Comparison of ENCODE assay signal across 8 mouse cellular contexts in the genomic region with DNA sequence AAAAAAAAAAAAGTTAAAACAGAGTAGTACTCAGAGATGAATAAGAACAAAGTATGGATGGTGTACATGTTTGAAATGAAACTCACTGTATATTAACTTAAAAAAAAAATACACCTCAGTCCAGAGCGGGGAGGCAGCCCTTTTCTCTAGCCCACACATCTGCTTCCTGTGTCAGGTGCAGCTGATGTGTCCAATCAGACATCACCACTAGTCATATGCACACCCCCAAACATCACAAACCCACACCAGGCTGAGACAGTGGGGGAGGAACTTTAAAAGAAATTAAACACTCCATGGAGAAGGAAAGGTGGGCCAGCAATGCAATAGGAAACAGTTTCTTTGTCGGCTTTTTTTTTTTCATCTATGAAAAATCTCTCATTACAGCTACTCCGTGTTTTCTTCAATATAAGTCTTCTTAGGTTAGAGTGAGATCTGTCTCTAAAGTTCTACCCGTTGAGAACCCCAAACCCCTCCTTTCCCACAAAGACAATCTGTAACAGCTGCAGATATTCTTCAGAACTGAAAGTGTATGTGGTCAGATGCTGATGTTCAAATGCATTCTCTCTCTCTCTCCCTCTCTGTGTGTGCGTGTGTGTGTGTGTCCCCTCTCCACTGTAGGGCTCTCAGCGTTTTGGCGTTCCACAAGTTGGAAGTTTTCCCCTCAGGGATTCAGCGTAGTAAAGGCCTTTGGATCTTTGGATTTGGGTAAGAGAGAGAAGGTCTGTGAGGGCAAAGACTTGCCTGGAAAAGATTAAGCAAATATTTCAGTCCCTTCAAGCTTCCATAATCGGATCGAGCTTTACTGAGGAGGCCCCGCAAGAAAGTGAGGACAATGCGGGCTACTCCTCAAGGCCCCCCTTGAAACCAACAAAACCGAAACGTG. TPM values are rescaled to one million over a fixed set of nuclear protein-coding genes. Genes with fewer than 3 reads are reported as not detected.
DNase-seq lines count a peak whose midpoint lies in the region; ATAC-seq and TF ChIP-seq lines count a peak whose summit lies in the region.

No protein-coding gene starts in this region.

- peaks cover 19% of the 10 kb centered on the region for H3K36me3 ChIP-seq in hindbrain, embryonic 15.5 days
- H3K36me3 ChIP-seq in midbrain, embryonic 12.5 days: peaks cover 34% of the 10 kb centered on the region

- H3K4me2 ChIP-seq in hindbrain, embryonic 15.5 days: peak overlapping the region; percentile 63
- peak overlapping the region; percentile 73 for H3K4me2 ChIP-seq in midbrain, embryonic 12.5 days (replicated peaks)

- peak overlapping the region; percentile 41 for H3K9ac ChIP-seq in hindbrain, embryonic 15.5 days
- H3K9ac ChIP-seq in midbrain, embryonic 12.5 days (replicated peaks): peak overlapping the region; percentile 68

- TF ChIP-seq CTCF in left cerebral cortex, adult 2 months (IDR thresholded peaks at IDR 0.05): no peak
- no peak for TF ChIP-seq CTCF in bone marrow macrophage, adult 2 months (IDR thresholded peaks at IDR 0.05; ENCODE audit: low read depth, low read length)

- intact Hi-C loops in left cerebral cortex, adult 2 months (cut with DNase I): no loop called here

- no peak for TF ChIP-seq POLR2A in bone marrow macrophage, adult 2 months (IDR thresholded peaks at IDR 0.05; ENCODE audit: borderline replicate concordance, low read depth, low read length)

- peak overlapping the region; percentile 80 for H3K4me3 ChIP-seq in left cerebral cortex, adult 2 months
- H3K4me3 ChIP-seq in bone marrow macrophage, adult 2 months (ENCODE audit: insufficient read depth, low read length): peak overlapping the region; percentile 81
- peak overlapping the region; percentile 59 for H3K4me3 ChIP-seq in hindbrain, embryonic 15.5 days
- H3K4me3 ChIP-seq in midbrain, embryonic 12.5 days: peak overlapping the region; percentile 60

- no peaks in the 10 kb centered on the region for H3K27me3 ChIP-seq in hindbrain, embryonic 15.5 days
- no peaks in the 10 kb centered on the region; the same call in 1 of the 2 replicates for H3K27me3 ChIP-seq in midbrain, embryonic 12.5 days

- no peaks in the 10 kb centered on the region for H3K9me3 ChIP-seq in hindbrain, embryonic 15.5 days
- no peaks in the 10 kb centered on the region for H3K9me3 ChIP-seq in midbrain, embryonic 12.5 days

- ATAC-seq in hindbrain, embryonic 15.5 days (ENCODE audit: low FRiP score, low read depth): no peak; the same call in 1 of the 2 replicates
- no peak for ATAC-seq in midbrain, embryonic 12.5 days (ENCODE audit: low FRiP score, low read depth)

- peaks cover 5% of the 10 kb centered on the region for H3K4me1 ChIP-seq in bone marrow macrophage, adult 2 months (ENCODE audit: control insufficient read depth, insufficient read depth, low read length)
- H3K4me1 ChIP-seq in hindbrain, embryonic 15.5 days (replicated peaks): peaks cover 17% of the 10 kb centered on the region
- H3K4me1 ChIP-seq in midbrain, embryonic 12.5 days: peaks cover 15% of the 10 kb centered on the region

- DNase-seq in left cerebral cortex, adult 2 months (ENCODE audit: extremely low spot score in 1 of 2, low spot score in 2 of 2): no peak
- DNase-seq in left cerebral cortex, adult 8-10 months (ENCODE audit: low spot score in 2 of 2): no peak
- no peak for DNase-seq in gastrocnemius, adult 8-10 months (ENCODE audit: low spot score in 2 of 2)
- DNase-seq in frontal cortex, postnatal 36 days (ENCODE audit: low spot score in 2 of 2): no peak
- DNase-seq in embryo, embryonic 10.5 days (ENCODE audit: low spot score): no peak

- H3K27ac ChIP-seq in left cerebral cortex, adult 2 months: peak overlapping the region; percentile 80
- no peak overlapping the region for H3K27ac ChIP-seq in bone marrow macrophage, adult 2 months (ENCODE audit: insufficient read depth, low read depth, low read length)
- 0 out of 2 replicates have a peak overlapping the region, but pooled peaks have one; percentile 14 for H3K27ac ChIP-seq in hindbrain, embryonic 15.5 days (replicated peaks)
- H3K27ac ChIP-seq in midbrain, embryonic 12.5 days (replicated peaks): no peak overlapping the region

- 21% methylated on average over 14 of the region's 14 CpGs for WGBS in hindbrain, embryonic 15.5 days
- 23% methylated on average over 14 of the region's 14 CpGs for WGBS in midbrain, embryonic 12.5 days

RNA-seq across cellular contexts. Expression of a gene that starts 0.7 kb away (rescaled TPM):
- 10 to 100 TPM; 79.8 to 85.7 TPM for total RNA-seq in left cerebral cortex, adult 2 months (2021)
- 10 to 100 TPM; 74.9 to 85.2 (median 82.2) TPM for total RNA-seq in left cerebral cortex, adult 8-10 months (2022)
- 71.0 and 72.9 TPM in 2 replicates for polyA plus RNA-seq in bone marrow macrophage, adult 2 months (2012; ENCODE audit: insufficient read depth, insufficient read length, missing spikeins)
- polyA plus RNA-seq in hindbrain, embryonic 15.5 days (2015; fragmentation: Nextera tagmentation; extraction: Ambion mirVana): 40.3 and 43.3 TPM in 2 replicates
- 41.4 and 42.4 TPM in 2 replicates for polyA plus RNA-seq in midbrain, embryonic 12.5 days (2016; fragmentation: Nextera tagmentation; extraction: Ambion mirVana)
- total RNA-seq in gastrocnemius, adult 8-10 months (2022): 10 to 100 TPM; 65.5 to 80.9 (median 72.9) TPM

RNA-seq across cellular contexts. Expression of a gene that starts 49.1 kb away (rescaled TPM):
- 10 to 100 TPM; 11.1 to 14.8 TPM for total RNA-seq in left cerebral cortex, adult 2 months (2021)
- 10 to 100 TPM in 3 of 4 experiments, 1 to 10 TPM in 1; 8.4 to 19.1 (median 13.2) TPM for total RNA-seq in left cerebral cortex, adult 8-10 months (2022)
- polyA plus RNA-seq in bone marrow macrophage, adult 2 months (2012; ENCODE audit: insufficient read depth, insufficient read length, missing spikeins): 134 and 175 TPM in 2 replicates
- 44.4 and 51.0 TPM in 2 replicates for polyA plus RNA-seq in hindbrain, embryonic 15.5 days (2015; fragmentation: Nextera tagmentation; extraction: Ambion mirVana)
- polyA plus RNA-seq in midbrain, embryonic 12.5 days (2016; fragmentation: Nextera tagmentation; extraction: Ambion mirVana): 55.9 and 67.0 TPM in 2 replicates
- total RNA-seq in gastrocnemius, adult 8-10 months (2022): 10 to 100 TPM; 12.4 to 33.5 (median 21.7) TPM

Comparison
In these comparisons a context has a peak if more than half of its experiments do, and no peak if none do; other contexts are left out.
1. H3K27ac ChIP-seq: peak in left cerebral cortex, adult 2 months (single experiment) and hindbrain, embryonic 15.5 days (single experiment); none in bone marrow macrophage, adult 2 months (single experiment) and midbrain, embryonic 12.5 days (single experiment).
2. Peak in every context shown above with its lines, with median percentiles within 50 percentile points of each other: H3K4me3 ChIP-seq.